Mouse (Mus musculus): ENCODE results near the gene Ddx41. TPM values are rescaled to one million over a fixed set of nuclear protein-coding genes. Genes with fewer than 3 reads are reported as not detected.
A peak's percentile ranks its signal among the peaks of the same experiment; 100 is the strongest.

Gene Ddx41
- polyA plus RNA-seq, 1 experiment from 2014 or later, result 71.4 TPM

DNA sequence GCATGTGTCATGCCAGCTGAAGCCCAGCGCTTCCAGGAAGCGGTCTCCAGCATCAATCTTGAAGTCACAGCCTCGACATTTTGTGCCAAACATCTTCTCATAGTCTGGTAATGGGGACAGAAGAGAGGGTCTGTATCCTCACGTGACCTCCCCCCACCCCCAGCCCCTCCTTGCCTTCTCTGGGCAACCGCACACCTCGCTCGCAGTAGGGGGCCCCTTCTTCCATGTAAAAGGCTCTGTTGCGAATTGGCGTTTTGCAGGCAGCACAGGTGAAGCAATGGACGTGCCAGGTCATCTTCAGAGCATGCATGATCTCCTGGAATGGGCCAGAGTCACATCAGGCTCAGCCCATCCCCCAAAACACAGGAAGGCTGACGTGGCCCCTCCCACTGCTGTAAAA lies 37.6 kb downstream of the Ddx41 start:
- 62% methylated on average over 11 of the region's 11 CpGs for WGBS
- Histone ChIP-seq H3K9me3 (no peaks in the 10 kb centered on the region), H3K9ac (no peak overlapping the region), H3K27ac (no peak overlapping the region), H3K4me2 (replicated peaks) (no peak overlapping the region), H3K4me1 (peaks cover 22% of the 10 kb centered on the region), H3K4me3 (no peak overlapping the region), H3K27me3 (no peaks in the 10 kb centered on the region), H3K36me3 (peaks cover 62% of the 10 kb centered on the region)
- ATAC-seq (ENCODE audit: low FRiP score, low read depth), result no peak

DNA sequence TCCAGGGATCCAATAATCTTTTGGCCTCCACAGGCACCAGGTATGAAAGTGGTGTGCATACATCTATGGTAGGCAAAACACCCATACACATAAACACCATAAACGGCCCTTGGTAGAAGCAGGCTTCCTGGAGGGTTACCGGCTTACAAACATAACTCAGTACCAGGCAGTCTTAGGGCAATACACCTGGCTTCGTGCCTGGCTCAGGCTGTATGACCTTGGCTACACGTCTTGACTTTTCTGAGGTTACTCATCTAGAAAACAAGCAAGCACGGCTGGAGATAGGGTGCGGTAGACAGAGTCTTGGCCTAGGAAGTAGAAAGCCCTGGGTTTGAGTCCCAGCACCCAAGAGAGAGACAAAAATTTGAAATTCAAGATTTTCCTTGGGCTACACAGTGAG lies 39.8 kb downstream of the Ddx41 start:
- no peak for ATAC-seq (ENCODE audit: low FRiP score, low read depth)
- no peaks in the 10 kb centered on the region for H3K9me3 ChIP-seq
- H3K27me3 ChIP-seq, result no peaks in the 10 kb centered on the region
- no peak overlapping the region for H3K4me3 ChIP-seq
- H3K9ac ChIP-seq, result no peak overlapping the region
- no peak overlapping the region for H3K4me2 ChIP-seq (replicated peaks)
- WGBS, result 90% methylated on average over 6 of the region's 6 CpGs
- peaks cover 22% of the 10 kb centered on the region for H3K4me1 ChIP-seq
- H3K36me3 ChIP-seq, result peaks cover 39% of the 10 kb centered on the region
- H3K27ac ChIP-seq, result no peak overlapping the region

DNA sequence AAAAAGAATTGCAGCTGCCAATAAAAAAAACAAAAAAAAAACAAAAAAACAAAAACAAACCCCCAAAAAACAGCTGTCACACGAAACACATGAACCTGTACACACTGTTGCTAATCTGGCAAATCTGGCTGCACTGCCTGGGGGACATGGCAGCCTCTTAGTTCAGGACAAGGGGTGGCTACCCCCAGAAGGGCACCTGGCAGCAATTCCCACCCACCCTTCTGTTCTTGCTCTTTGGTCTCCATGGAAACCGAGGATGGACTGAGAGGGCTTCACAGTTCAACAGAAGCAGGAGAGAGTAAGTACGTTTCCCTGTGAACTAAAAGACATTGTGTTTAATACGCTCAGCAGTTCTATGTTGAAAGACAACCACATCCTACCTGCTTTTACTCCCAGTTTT lies 40.8 kb downstream of the Ddx41 start:
- no peaks in the 10 kb centered on the region for H3K9me3 ChIP-seq
- no peaks in the 10 kb centered on the region for H3K27me3 ChIP-seq
- H3K4me1 ChIP-seq, result peaks cover 22% of the 10 kb centered on the region
- H3K4me3 ChIP-seq, result no peak overlapping the region
- H3K9ac ChIP-seq, result no peak overlapping the region
- H3K36me3 ChIP-seq, result peaks cover 33% of the 10 kb centered on the region
- no peak overlapping the region for H3K27ac ChIP-seq
- 38% methylated on average over 4 of the region's 4 CpGs for WGBS
- H3K4me2 ChIP-seq (replicated peaks), result no peak overlapping the region
- ATAC-seq (ENCODE audit: low FRiP score, low read depth), result no peak

DNA sequence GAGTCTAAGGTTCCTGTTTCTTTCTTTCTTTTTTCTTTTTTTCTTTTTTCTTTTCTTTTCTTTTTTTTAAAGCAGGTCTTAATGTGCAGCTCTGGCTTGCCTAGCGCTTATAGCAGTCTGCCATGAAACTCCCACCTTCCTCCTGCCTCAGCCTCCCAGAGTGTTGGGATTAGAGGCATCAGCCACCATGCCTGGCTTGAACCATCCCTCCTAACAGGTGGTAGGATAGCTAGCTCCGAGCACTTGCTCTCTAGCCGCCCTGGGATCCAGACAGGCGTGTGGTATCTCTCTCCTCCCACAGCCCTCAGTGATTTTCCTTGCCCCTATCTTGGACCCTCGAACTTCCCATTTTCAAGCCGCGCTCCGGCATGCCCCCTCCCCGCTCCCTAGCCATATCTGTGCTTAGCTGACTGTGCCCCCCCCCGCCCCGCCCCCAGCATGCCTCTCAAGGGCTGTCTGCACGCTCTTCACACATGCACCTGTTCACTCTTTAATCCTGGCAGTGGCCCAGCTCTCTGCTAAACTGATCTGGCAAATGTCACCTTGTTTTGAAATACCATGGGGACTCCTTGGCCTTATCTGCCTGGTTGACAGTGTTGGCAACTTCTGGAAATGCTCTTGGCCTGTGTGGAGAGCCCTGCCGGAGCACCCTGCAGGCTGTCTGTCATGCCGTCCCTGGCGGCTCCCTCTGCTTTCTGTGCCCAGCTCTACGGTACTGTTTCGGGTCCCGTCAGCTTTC lies 41.4 kb downstream of the Ddx41 start:
- H3K9me3 ChIP-seq, result no peaks in the 10 kb centered on the region
- 0 out of 2 replicates have a peak overlapping the region, but pooled peaks have one; percentile 14 for H3K4me2 ChIP-seq (replicated peaks)
- peaks cover 26% of the 10 kb centered on the region for H3K36me3 ChIP-seq
- H3K27me3 ChIP-seq, result no peaks in the 10 kb centered on the region
- WGBS, result 23% methylated on average over 18 of the region's 18 CpGs
- peak; percentile 17; the same call in 1 of the 2 replicates for ATAC-seq (ENCODE audit: low FRiP score, low read depth)
- no peak overlapping the region for H3K9ac ChIP-seq
- peaks cover 22% of the 10 kb centered on the region for H3K4me1 ChIP-seq
- no peak overlapping the region for H3K4me3 ChIP-seq
- H3K27ac ChIP-seq, result no peak overlapping the region

DNA sequence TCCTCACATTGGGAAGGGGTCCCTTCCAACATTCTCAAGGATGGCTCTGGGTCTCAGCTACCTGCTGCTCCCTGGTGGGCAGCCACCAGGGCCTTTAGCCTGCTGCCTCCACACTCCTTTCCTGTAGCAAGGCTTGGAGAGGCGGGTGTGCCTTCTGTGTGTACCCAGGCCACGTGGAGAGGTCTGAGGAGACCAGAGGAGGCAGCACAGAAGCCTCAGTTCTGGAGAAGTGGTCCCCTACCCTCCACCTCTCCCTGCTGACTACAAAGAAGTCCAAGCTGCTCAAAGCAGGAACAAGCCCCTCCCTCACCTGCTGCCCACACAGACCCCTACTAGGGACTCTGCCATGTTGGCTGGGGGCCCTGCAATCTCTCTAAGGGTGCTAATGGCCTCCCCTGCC lies 42.2 kb downstream of the Ddx41 start:
- peaks cover 22% of the 10 kb centered on the region for H3K4me1 ChIP-seq
- peaks cover 20% of the 10 kb centered on the region for H3K36me3 ChIP-seq
- no peak overlapping the region for H3K9ac ChIP-seq
- 13% methylated on average over 2 of the region's 2 CpGs for WGBS
- H3K4me3 ChIP-seq, result no peak overlapping the region
- no peak overlapping the region for H3K4me2 ChIP-seq (replicated peaks)
- H3K27me3 ChIP-seq, result no peaks in the 10 kb centered on the region
- ATAC-seq (ENCODE audit: low FRiP score, low read depth), result no peak
- H3K27ac ChIP-seq, result no peak overlapping the region
- H3K9me3 ChIP-seq, result no peaks in the 10 kb centered on the region

DNA sequence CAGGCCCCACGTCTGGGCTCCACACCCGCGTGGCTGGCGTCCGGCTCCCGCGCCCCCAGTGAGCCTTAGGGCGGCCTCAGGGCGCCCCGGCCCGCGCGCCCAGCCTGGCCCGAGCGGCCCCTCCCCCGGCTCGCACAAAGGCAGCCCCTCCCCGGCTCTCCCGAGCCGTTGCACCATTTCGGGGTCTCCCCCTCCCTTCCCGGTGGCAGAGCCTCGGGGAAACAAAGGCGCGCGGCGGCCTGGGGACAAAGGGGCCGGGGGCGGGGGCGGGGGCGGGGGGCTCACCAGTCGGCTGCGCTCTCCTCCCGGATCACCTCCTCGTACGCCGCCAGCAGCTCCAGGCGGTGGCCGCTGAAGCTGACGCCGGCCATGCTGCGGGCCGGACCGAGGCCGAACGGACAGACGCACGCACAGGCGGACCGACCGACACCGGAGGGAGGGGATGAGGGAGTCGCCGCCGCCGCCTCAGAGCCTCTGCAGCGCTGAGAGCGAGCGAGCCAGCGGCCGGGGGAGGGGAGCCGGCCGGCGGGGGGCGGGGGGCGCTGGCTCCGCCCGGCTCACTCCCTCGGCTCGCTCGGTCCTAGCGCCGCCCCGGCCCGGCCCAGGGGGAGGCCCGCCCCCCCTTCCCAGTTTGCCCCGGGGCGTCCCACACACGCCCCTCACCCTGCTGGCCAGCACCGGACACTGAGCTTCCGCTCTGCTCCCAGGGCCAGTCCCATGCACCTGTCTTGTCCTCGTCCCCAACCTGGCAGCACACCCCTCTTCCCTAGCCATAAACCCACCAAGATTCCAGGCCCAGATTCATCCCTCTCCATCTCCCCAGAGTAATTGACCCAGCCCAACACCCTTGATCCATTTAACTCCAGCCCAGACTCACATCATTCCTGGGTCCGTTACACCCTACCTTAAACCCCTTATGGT lies 48.6 kb downstream of the Ddx41 start, which contains the start of gene Dbn1:
TSS of gene Dbn1 (minus strand) at position 534 of the 921 bp plus-strand sequence.
- no peaks in the 10 kb centered on the region for H3K27me3 ChIP-seq
- ATAC-seq (ENCODE audit: low FRiP score, low read depth), result peak; percentile 90
- H3K4me1 ChIP-seq, result peaks cover 46% of the 10 kb centered on the region
- under 1% methylated on average over 58 of the region's 83 CpGs for WGBS
- peaks cover 12% of the 10 kb centered on the region for H3K36me3 ChIP-seq
- peak within 1 kb of the TSS; percentile 86 for H3K4me3 ChIP-seq
- peak within 1 kb of the TSS; percentile 95 for H3K27ac ChIP-seq
- no peaks in the 10 kb centered on the region for H3K9me3 ChIP-seq
- peak within 1 kb of the TSS; percentile 96 for H3K4me2 ChIP-seq (replicated peaks)
- peak within 1 kb of the TSS; percentile 100 for H3K9ac ChIP-seq

DNA sequence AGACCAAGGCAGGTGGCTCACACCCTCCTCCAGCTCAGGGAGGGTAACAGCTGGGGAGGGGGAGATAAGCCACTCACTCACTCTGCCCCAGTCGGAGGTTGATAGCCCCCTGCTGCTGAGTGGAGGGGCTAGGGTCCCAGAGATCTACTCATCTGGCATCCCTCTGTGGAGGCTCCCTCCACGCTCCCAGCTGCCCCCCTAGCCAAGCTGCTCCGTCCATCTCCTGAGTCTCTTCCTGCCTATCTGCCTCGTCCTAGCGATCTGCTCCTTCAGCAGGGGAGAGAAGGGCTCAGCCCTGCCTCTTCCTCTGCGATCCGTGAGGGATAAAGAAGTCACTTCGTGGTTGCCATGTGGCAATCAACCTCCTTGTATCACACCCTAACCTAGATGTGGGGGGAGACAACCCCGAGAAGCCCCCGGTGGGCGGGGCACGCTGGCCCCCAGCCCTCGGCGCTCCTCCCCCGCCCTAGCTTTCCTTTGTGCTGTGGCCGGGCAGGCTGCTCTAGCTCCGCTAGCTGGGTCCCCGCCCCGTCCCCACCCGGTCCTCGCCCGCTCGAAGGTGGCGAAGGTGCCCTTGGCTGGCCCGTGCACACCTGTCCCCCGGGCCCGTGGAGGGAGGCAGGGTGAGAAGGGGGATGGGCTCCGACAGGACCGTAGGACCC lies 49.4 kb downstream of the Ddx41 start:
- 0% methylated on average over 28 of the region's 29 CpGs for WGBS
- Histone ChIP-seq H3K9me3 (no peaks in the 10 kb centered on the region), H3K27me3 (no peaks in the 10 kb centered on the region), H3K9ac (peak overlapping the region; percentile 100), H3K36me3 (peaks cover 20% of the 10 kb centered on the region), H3K4me1 (peaks cover 52% of the 10 kb centered on the region), H3K4me2 (replicated peaks) (peak overlapping the region; percentile 96), H3K27ac (peak overlapping the region; percentile 95), H3K4me3 (peak overlapping the region; percentile 86)
- ATAC-seq (ENCODE audit: low FRiP score, low read depth), result peak; percentile 38

DNA sequence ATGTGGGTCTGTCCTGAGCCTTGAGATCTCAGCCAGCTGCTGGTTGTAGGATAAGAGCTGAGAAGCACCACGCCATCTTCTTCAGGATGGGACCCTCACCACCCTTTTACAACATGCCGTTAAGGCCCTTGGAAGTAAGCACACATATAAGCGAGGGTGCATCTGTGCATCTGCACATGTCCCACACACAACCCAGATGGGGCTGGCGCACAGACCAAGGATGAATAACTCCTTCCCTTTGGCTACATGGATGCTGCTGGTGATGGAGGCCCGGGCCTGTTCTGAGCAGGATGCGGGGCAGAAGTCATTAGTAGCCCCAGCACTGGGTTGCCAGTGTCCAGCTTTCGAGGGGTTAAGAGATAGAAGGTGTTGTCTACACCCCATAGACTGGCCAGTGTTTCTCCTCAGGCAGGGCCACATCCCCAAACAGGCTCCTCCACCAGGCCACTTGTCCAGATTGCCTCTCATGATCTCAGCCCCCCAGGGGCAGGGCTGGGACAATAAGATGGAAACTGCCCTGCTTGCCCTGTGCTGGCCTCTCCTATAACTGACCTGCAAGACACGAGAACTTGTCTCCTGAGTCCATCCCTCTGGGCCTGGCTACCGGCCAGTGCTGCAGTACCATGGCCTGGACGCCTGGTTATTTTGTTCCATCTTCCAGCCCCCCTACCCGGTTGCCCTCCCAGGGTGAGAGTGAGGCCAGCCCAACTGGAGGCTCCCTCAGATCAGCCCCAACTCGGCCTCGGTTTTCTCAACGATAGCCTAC lies 50.2 kb downstream of the Ddx41 start:
- Histone ChIP-seq H3K4me3 (peak overlapping the region; percentile 86), H3K36me3 (peaks cover 28% of the 10 kb centered on the region), H3K27ac (peak overlapping the region; percentile 95; the same call in 1 of the 2 replicates), H3K9me3 (no peaks in the 10 kb centered on the region), H3K27me3 (no peaks in the 10 kb centered on the region), H3K4me2 (replicated peaks) (peak overlapping the region; percentile 96), H3K9ac (peak overlapping the region; percentile 100), H3K4me1 (peaks cover 52% of the 10 kb centered on the region)
- ATAC-seq (ENCODE audit: low FRiP score, low read depth), result no peak
- 34% methylated on average over 14 of the region's 14 CpGs for WGBS

DNA sequence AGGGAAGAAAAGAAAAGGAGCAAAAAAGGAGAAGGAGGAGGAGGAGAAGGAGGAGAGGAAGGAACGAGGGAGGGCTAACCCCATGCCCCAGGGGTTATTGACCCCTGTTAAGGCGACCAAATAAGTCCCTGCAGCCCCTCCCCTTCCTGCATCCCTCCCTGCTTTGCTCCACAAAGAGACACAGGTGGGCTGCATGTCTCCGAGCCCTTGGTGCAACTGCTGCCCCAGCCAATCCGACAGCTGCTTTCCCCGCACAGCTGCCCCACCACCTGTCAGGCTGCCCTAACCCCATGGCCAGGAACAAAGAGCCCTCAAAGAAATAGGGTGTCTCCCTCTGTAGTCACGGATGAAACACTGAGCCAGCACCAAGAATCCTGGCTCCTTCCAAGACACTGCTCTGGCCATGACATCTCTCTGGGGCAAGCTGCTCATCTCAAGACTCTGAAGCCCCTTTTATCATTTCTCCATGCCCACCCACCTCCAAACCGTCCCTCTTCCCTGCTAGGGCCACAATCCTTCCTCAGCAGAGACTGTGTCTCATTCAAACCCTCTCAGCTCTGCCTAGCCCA lies 51.9 kb downstream of the Ddx41 start:
- no peaks in the 10 kb centered on the region for H3K9me3 ChIP-seq
- H3K4me2 ChIP-seq (replicated peaks), result peak overlapping the region; percentile 96
- H3K4me1 ChIP-seq, result peaks cover 52% of the 10 kb centered on the region
- H3K27ac ChIP-seq, result no peak overlapping the region; the same call in 1 of the 2 replicates
- H3K4me3 ChIP-seq, result peak overlapping the region; percentile 86; the same call in 1 of the 2 replicates
- WGBS, result 29% methylated on average over 7 of the region's 7 CpGs
- peaks cover 44% of the 10 kb centered on the region for H3K36me3 ChIP-seq
- no peak for ATAC-seq (ENCODE audit: low FRiP score, low read depth)
- H3K9ac ChIP-seq, result peak overlapping the region; percentile 100
- no peaks in the 10 kb centered on the region for H3K27me3 ChIP-seq

DNA sequence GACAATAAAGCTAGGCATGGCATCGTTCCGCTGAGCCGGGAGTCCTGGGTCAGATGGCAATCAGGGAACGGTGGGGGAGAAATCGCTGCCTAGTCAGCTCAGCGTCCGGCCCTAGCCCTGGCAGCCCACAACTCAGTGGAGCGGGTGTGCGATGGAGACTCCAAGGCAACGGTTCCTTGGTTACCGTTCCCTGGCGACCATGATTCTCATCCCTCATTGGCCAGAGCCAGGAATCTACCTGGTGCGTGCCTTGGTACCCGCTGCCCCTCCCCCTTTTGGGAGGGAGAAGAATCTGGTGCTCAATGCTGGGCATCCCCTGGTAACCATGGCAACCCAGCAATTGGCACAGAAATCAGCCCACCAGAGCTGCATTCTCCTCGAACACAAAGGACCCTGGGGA lies 52.9 kb downstream of the Ddx41 start:
- Histone ChIP-seq H3K27me3 (no peaks in the 10 kb centered on the region), H3K36me3 (peaks cover 54% of the 10 kb centered on the region), H3K4me2 (replicated peaks) (peak overlapping the region; percentile 96; the same call in 1 of the 2 replicates), H3K9me3 (no peaks in the 10 kb centered on the region), H3K4me3 (no peak overlapping the region), H3K9ac (no peak overlapping the region), H3K27ac (no peak overlapping the region), H3K4me1 (peaks cover 52% of the 10 kb centered on the region)
- ATAC-seq (ENCODE audit: low FRiP score, low read depth), result no peak
- WGBS, result 59% methylated on average over 15 of the region's 15 CpGs

DNA sequence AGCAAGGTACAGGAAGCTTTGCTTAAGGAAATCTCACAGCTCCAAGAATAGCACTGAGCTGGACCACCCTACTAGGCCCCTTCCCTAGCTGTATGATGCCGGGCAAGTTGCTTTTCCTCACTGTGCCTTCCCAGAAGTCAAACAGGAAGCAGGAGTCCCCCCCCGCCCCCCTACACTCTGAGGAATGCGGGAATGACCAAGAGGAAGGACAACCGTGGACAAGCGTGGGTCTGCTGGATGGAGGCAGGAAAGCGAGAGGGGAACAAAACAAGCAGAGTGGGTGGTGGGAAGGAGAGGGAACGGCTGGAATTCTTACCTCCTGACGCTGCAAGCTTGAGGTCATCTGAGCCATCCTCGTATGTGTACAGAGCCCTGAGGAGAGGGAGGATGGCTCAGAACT lies 53.4 kb downstream of the Ddx41 start:
- Histone ChIP-seq H3K27ac (no peak overlapping the region; the same call in 1 of the 2 replicates), H3K4me2 (replicated peaks) (0 out of 2 replicates have a peak overlapping the region, but pooled peaks have one; percentile 12), H3K9me3 (no peaks in the 10 kb centered on the region), H3K36me3 (peaks cover 59% of the 10 kb centered on the region), H3K4me1 (peaks cover 48% of the 10 kb centered on the region), H3K27me3 (no peaks in the 10 kb centered on the region), H3K9ac (peak overlapping the region; percentile 8; the same call in 1 of the 2 replicates), H3K4me3 (no peak overlapping the region)
- 55% methylated on average over 9 of the region's 9 CpGs for WGBS
- no peak for ATAC-seq (ENCODE audit: low FRiP score, low read depth)
